Comparison of ENCODE assay signal across 22 mouse cellular contexts in the genomic region with DNA sequence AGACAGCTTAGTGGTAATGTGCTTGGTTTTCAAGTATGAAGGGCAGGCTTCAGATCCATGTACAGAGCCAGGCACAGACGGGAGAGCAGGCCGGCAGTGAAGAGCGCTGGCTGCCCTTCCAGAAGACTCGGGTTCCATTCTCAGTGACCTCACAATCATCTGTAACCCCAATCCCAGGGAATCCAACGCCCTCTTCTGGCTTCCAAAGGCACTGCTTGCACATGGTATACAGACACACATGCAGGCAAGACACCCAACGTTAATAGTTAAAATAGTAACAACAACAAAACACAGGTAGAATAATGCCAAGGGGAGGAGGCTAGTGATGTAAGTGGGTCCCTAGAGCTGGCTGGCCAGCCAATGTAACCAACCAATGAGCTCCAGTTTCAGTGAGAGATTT. TPM values are rescaled to one million over a fixed set of nuclear protein-coding genes. Genes with fewer than 3 reads are reported as not detected.
DNase-seq lines count a peak whose midpoint lies in the region; ATAC-seq and TF ChIP-seq lines count a peak whose summit lies in the region.
"Had no signal": no experiment of that assay in that cellular context is flagged by ENCODE, and none has a peak within 500 bp of the region (broad histone marks: within the 10 kb centered on the region; RNA-seq: fewer than 3 reads in every experiment).

No protein-coding gene starts in this region.

- 81% methylated on average over 6 of the region's 6 CpGs for WGBS in heart, embryonic 10.5 days
- 84% methylated on average over 6 of the region's 6 CpGs for WGBS in midbrain, postnatal 0 days
- WGBS in midbrain, embryonic 11.5 days, result 84% methylated on average over 6 of the region's 6 CpGs

- peak; percentile 8; the same call in 1 of the 2 replicates for TF ChIP-seq CTCF in midbrain, postnatal 0 days (IDR thresholded peaks at IDR 0.05)

- H3K9me3 ChIP-seq in heart, embryonic 10.5 days, result no peaks in the 10 kb centered on the region
- H3K9me3 ChIP-seq in midbrain, postnatal 0 days (ENCODE audit: low read length), result no peaks in the 10 kb centered on the region
- H3K9me3 ChIP-seq in midbrain, embryonic 11.5 days (ENCODE audit: control insufficient read depth, low read length), result no peaks in the 10 kb centered on the region
- H3K9me3 ChIP-seq: forebrain, embryonic 13.5 days; hindbrain, embryonic 15.5 days had no signal

- H3K4me1 ChIP-seq in heart, embryonic 10.5 days, result no peaks in the 10 kb centered on the region
- H3K4me1 ChIP-seq in midbrain, postnatal 0 days (ENCODE audit: insufficient read depth, low read length), result no peaks in the 10 kb centered on the region
- no peaks in the 10 kb centered on the region for H3K4me1 ChIP-seq in midbrain, embryonic 11.5 days (ENCODE audit: control insufficient read depth, insufficient read depth, low read length)
- H3K4me1 ChIP-seq: forebrain, embryonic 13.5 days had no signal

- ATAC-seq in midbrain, postnatal 0 days (ENCODE audit: low FRiP score), result no peak
- ATAC-seq in midbrain, embryonic 11.5 days (ENCODE audit: low FRiP score), result no peak
- no peak for ATAC-seq in cerebellum, adult (ENCODE audit: insufficient number of reproducible peaks, low FRiP score, low TSS enrichment)
- ATAC-seq: activated CD4-positive, CD25-positive, alpha-beta regulatory T cell, adult 4 months; forebrain, embryonic 13.5 days; forebrain, embryonic 16.5 days had no signal

- no peak overlapping the region for H3K27ac ChIP-seq in heart, embryonic 10.5 days
- no peak overlapping the region for H3K27ac ChIP-seq in midbrain, postnatal 0 days (ENCODE audit: low read depth, low read length)
- H3K27ac ChIP-seq in midbrain, embryonic 11.5 days (ENCODE audit: low read depth, low read length), result no peak overlapping the region
- H3K27ac ChIP-seq: forebrain, embryonic 10.5 days; forebrain, embryonic 13.5 days; gastrocnemius, adult 2 months; heart, embryonic 13.5 days; hindbrain, embryonic 15.5 days had no signal

- H3K36me3 ChIP-seq in heart, embryonic 10.5 days, result 0 out of 2 replicates have a peak, but pooled peaks cover under 1% of the 10 kb centered on the region
- no peaks in the 10 kb centered on the region for H3K36me3 ChIP-seq in midbrain, postnatal 0 days (ENCODE audit: insufficient read depth, low read length)
- no peaks in the 10 kb centered on the region for H3K36me3 ChIP-seq in midbrain, embryonic 11.5 days (ENCODE audit: control insufficient read depth, insufficient read depth, low read length)
- H3K36me3 ChIP-seq: forebrain, embryonic 10.5 days; heart, embryonic 13.5 days; hindbrain, embryonic 15.5 days had no signal

- H3K4me3 ChIP-seq in heart, embryonic 10.5 days, result no peak overlapping the region
- H3K4me3 ChIP-seq in midbrain, postnatal 0 days (ENCODE audit: low read depth, low read length), result no peak overlapping the region
- H3K4me3 ChIP-seq in midbrain, embryonic 11.5 days (ENCODE audit: low read depth, low read length), result no peak overlapping the region
- H3K4me3 ChIP-seq: forebrain, embryonic 10.5 days; forebrain, embryonic 13.5 days; gastrocnemius, adult 2 months; heart, embryonic 13.5 days; hindbrain, embryonic 15.5 days had no signal

- no peak overlapping the region for H3K9ac ChIP-seq in midbrain, postnatal 0 days (replicated peaks; ENCODE audit: low read length, poor library complexity, severe bottlenecking)
- no peak overlapping the region for H3K9ac ChIP-seq in midbrain, embryonic 11.5 days (ENCODE audit: low read length)
- H3K9ac ChIP-seq: forebrain, embryonic 13.5 days; heart, embryonic 13.5 days; hindbrain, embryonic 15.5 days had no signal

- no peak overlapping the region for H3K4me2 ChIP-seq in midbrain, postnatal 0 days (ENCODE audit: low read depth, low read length, poor library complexity, severe bottlenecking)
- no peak overlapping the region for H3K4me2 ChIP-seq in midbrain, embryonic 11.5 days
- H3K4me2 ChIP-seq: forebrain, embryonic 13.5 days; heart, embryonic 13.5 days; hindbrain, embryonic 15.5 days had no signal

- peak; percentile 64 for DNase-seq in heart, adult 11 months
- no peak for DNase-seq in heart, embryonic 10.5 days (ENCODE audit: low spot score)
- DNase-seq in midbrain, postnatal 0 days (ENCODE audit: low spot score), result no peak
- DNase-seq in midbrain, embryonic 11.5 days (ENCODE audit: low spot score, missing footprints), result no peak
- peak; percentile 59 for DNase-seq in R1 (ENCODE audit: low read depth, low spot score)
- DNase-seq: adrenal gland, adult 8-10 months; adrenal gland, postnatal 25 days; cerebellum, adult 18-20 months; cerebellum, adult 9-10 months; cerebellum, postnatal 14 days; gastrocnemius, adult 2 months; gastrocnemius, postnatal 14 days; heart, adult 18-20 months; heart, postnatal 14 days; heart, postnatal 4 days had no signal

- no peaks in the 10 kb centered on the region for H3K27me3 ChIP-seq in heart, embryonic 10.5 days (ENCODE audit: insufficient read depth, poor library complexity, severe bottlenecking)
- H3K27me3 ChIP-seq in midbrain, postnatal 0 days (ENCODE audit: insufficient read depth, low read length), result no peaks in the 10 kb centered on the region
- no peaks in the 10 kb centered on the region for H3K27me3 ChIP-seq in midbrain, embryonic 11.5 days (ENCODE audit: control insufficient read depth, insufficient read depth, low read length)
- H3K27me3 ChIP-seq: forebrain, embryonic 13.5 days; heart, embryonic 13.5 days; hindbrain, embryonic 15.5 days had no signal

RNA-seq across cellular contexts. Expression of a gene that starts 29.2 kb away (rescaled TPM):
- polyA plus RNA-seq in heart, embryonic 10.5 days (2016; fragmentation: Nextera tagmentation; extraction: Ambion mirVana), result 1.7 and 2.0 TPM in 2 replicates
- total RNA-seq in midbrain, postnatal 0 days (2014; rRNA removed), result 15.3 and 17.0 TPM in 2 replicates
- 2.2 and 2.8 TPM in 2 replicates for polyA plus RNA-seq in midbrain, postnatal 0 days (2015; fragmentation: Nextera tagmentation; extraction: Ambion mirVana)
- polyA plus RNA-seq in midbrain, embryonic 11.5 days (2014; fragmentation: Nextera tagmentation; extraction: Ambion mirVana), result 1.7 and 1.8 TPM in 2 replicates

Comparison
In these comparisons a context has a peak if more than half of its experiments do, and no peak if none do; other contexts are left out.
1. DNase-seq: peak in heart, adult 11 months (single experiment) and R1 (single experiment); none in heart, embryonic 10.5 days (single experiment), midbrain, postnatal 0 days (single experiment) and midbrain, embryonic 11.5 days (single experiment).